Mouse (Mus musculus) cortical plate, adult 2 months (tissue): ENCODE measurements around the gene Chmp3. TPM values are rescaled to one million over a fixed set of nuclear protein-coding genes. Genes with fewer than 3 reads are reported as not detected.

Experiments
- H3K27ac ChIP-seq: fragments of 200-500 bp; 2 replicates; pipeline ENCODE4 v1.5.1; 2012; ENCODE audit warnings: low read length, control low read depth, inconsistent platforms; ENCODE audit not compliant: insufficient read depth
- H3K4me1 ChIP-seq: fragments of 200-500 bp; 2 replicates; pipeline ENCODE4 v1.6.1; 2011; ENCODE audit warnings: low read length; ENCODE audit not compliant: control insufficient read depth, insufficient read depth
- H3K4me3 ChIP-seq: fragments of 200-500 bp; 2 replicates; pipeline ENCODE4 v1.5.1; 2011; ENCODE audit warnings: mild to moderate bottlenecking, low read length, control low read depth; ENCODE audit not compliant: insufficient read depth
- CTCF ChIP-seq: fragments of 200-500 bp; IDR thresholded peaks from 2 replicates; pipeline ENCODE4 v1.5.1; 2011; ENCODE audit warnings: mild to moderate bottlenecking, control low read depth, low read length; ENCODE audit not compliant: insufficient read depth; ENCODE audit errors: extremely low read depth
- POLR2A ChIP-seq: fragments of 200-500 bp; IDR thresholded peaks from 2 replicates; pipeline ENCODE4 v1.6.1; 2011; ENCODE audit warnings: mild to moderate bottlenecking, low read length, control low read depth; ENCODE audit not compliant: insufficient read depth; ENCODE audit errors: extremely low read depth
- polyA plus RNA-seq: library from polyadenylated mRNA; depleted of rRNA; stranded (reverse); fragments of >200 nt; gene quantifications from 2 replicates; pipeline ENCODE4 v1.2.3, GENCODE M21; 2012; rRNA removed

Gene Chmp3
- polyA plus RNA-seq, 1 experiment, result 110 TPM

GRCm38 (mm10) chr6:71624723-71625122 is 81.1 kb downstream of the Chmp3 start:
- TF ChIP-seq CTCF, result no peak
- no peak for TF ChIP-seq POLR2A
- H3K4me3 ChIP-seq, result no peak overlapping the region
- H3K27ac ChIP-seq, result no peak overlapping the region
- H3K4me1 ChIP-seq, result no peaks in the 10 kb centered on the region; the same call in 1 of the 2 replicates

DNA sequence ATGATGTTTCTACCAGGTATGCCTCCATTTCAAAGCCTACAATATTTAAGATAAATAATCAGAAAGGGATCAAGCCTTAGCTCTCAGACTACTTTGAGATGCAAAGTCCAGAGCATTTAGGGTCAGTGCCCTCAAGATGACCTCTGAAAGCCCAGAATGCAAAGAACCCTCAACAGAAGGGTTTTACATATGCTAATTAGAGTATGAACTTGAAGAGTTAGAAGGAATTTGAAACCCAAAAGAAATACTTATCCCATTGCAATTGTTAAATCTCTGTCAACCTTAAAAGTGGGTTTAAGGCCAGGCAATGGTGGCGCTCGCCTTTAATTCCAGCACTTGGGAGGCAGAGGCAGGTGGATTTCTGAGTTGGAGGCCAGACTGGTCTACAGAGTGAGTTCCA is 82.4 kb downstream of the Chmp3 start:
- no peak for TF ChIP-seq CTCF
- TF ChIP-seq POLR2A, result no peak
- Histone ChIP-seq H3K4me3 (no peak overlapping the region), H3K4me1 (peaks cover 2% of the 10 kb centered on the region; the same call in 1 of the 2 replicates)

DNA sequence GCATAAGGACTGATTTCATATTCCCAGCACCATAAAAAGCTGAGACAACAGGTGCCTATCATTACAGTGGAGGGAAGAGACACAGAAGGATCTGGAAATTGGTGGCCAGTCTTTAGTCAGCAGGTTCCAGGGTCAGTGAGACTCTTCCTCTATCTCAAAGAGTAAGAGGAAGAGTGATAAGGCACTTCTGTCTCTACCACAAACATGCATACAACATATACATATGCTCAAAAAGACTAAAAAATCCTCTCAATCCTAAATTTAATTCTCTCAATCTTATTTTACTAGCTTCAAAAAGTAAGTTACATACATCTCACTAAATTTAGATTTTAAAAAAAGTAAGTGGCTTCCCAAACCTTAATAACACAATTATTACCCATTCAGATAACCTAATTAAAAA is 83.7 kb downstream of the Chmp3 start:
- TF ChIP-seq CTCF (no peak), POLR2A (no peak)
- Histone ChIP-seq H3K4me3 (no peak overlapping the region), H3K4me1 (peaks cover 2% of the 10 kb centered on the region; the same call in 1 of the 2 replicates), H3K27ac (no peak overlapping the region)

More for the DNA sequence above, 82.4 kb downstream of the Chmp3 start:
- no peak overlapping the region for H3K27ac ChIP-seq

- peak overlapping the region; percentile 59; the same call in 1 of the 2 replicates for H3K4me3 ChIP-seq
- TF ChIP-seq CTCF (no peak), POLR2A (no peak)
These were observed 87.6 kb downstream of the Chmp3 start for GRCm38 (mm10) chr6:71631196-71631595.

GRCm38 (mm10) chr6:71631706-71632461 is 88.3 kb downstream of the Chmp3 start:
- TF ChIP-seq CTCF (no peak), POLR2A (no peak)
- peak overlapping the region; percentile 78; the same call in 1 of the 2 replicates for H3K27ac ChIP-seq
- peaks cover 2% of the 10 kb centered on the region; the same call in 1 of the 2 replicates for H3K4me1 ChIP-seq
- peak overlapping the region; percentile 59 for H3K4me3 ChIP-seq

More at GRCm38 (mm10) chr6:71631196-71631595, 87.6 kb downstream of the Chmp3 start:
- Histone ChIP-seq H3K27ac (no peak overlapping the region), H3K4me1 (peaks cover 2% of the 10 kb centered on the region; the same call in 1 of the 2 replicates)

Other genes starting within 250 kb of the Chmp3 start
- gene Smyd1, start 221.6 kb upstream of the Chmp3 start, polyA plus RNA-seq, result 1.4 and 1.9 TPM in 2 replicates
- gene Cd8b1, start 221.0 kb upstream of the Chmp3 start, polyA plus RNA-seq, result not detected in 2 replicates
- 0.06 TPM in 1 of 2 replicates, not detected in the other for gene Cd8a, start 170.4 kb upstream of the Chmp3 start, polyA plus RNA-seq
- gene Rmnd5a, start 103.2 kb upstream of the Chmp3 start, polyA plus RNA-seq, result 70.9 and 72.0 TPM in 2 replicates
- 32.4 and 34.4 TPM in 2 replicates for gene Rnf103, start 49.9 kb upstream of the Chmp3 start, polyA plus RNA-seq
- 34.8 and 35.8 TPM in 2 replicates for gene Kdm3a, start 89.2 kb downstream of the Chmp3 start, polyA plus RNA-seq
- gene Reep1, start 163.8 kb downstream of the Chmp3 start, polyA plus RNA-seq, result 76.3 and 79.2 TPM in 2 replicates